Mouse (Mus musculus) heart, adult 8-10 months (tissue): Measurements from ENCODE around the gene Cd300c. TPM values are rescaled to one million over a fixed set of nuclear protein-coding genes. Genes with fewer than 3 reads are reported as not detected.

ENCODE experiments used
- total RNA-seq, 4 experiments: library from RNA; stranded (reverse); gene quantifications; 2 replicates each; pipeline ENCODE4 v1.2.4; 2022

Cd300c gene
- total RNA-seq, 4 experiments from 2014 or later: not detected

Other genes starting within 250 kb of the Cd300c start
- under 1 TPM in 1 of 4 experiments, not detected in 3; 0.47 TPM for gene Dnaic2, start 241.7 kb downstream of the Cd300c start, total RNA-seq
- gene Kif19a, start 203.8 kb downstream of the Cd300c start, total RNA-seq: under 1 TPM; 0.25 to 0.80 (median 0.42) TPM
- gene Btbd17, start 173.2 kb downstream of the Cd300c start, total RNA-seq: not detected
- not detected for gene Gpr142, start 170.2 kb downstream of the Cd300c start, total RNA-seq
- gene Gprc5c, start 118.0 kb downstream of the Cd300c start, total RNA-seq: 1 to 10 TPM; 7.3 to 9.6 (median 9.1) TPM
- gene Cd300a, start 79.1 kb downstream of the Cd300c start, total RNA-seq: 1 to 10 TPM in 1 of 4 experiments, under 1 TPM in 3; 0.38 to 1.6 (median 0.86) TPM
- 1 to 10 TPM in 2 of 4 experiments, under 1 TPM in 2; 0.38 to 1.2 (median 0.73) TPM for gene Cd300lb, start 34.8 kb downstream of the Cd300c start, total RNA-seq
- gene Cd300ld, start 20.8 kb upstream of the Cd300c start, total RNA-seq: 1 to 10 TPM; 1.2 to 2.0 (median 1.5) TPM
- 1 to 10 TPM; 1.1 to 1.6 (median 1.3) TPM for gene Cd300c2, start 32.7 kb upstream of the Cd300c start, total RNA-seq
- not detected for gene Cd300ld2, start 47.0 kb upstream of the Cd300c start, total RNA-seq
- 1 to 10 TPM in 1 of 4 experiments, not detected in 3; 1.8 TPM for gene Cd300ld4, start 57.9 kb upstream of the Cd300c start, total RNA-seq
- gene Cd300ld5, start 68.6 kb upstream of the Cd300c start, total RNA-seq: 1 to 10 TPM; 1.6 to 5.8 (median 2.9) TPM
- gene Cd300ld3, start 79.3 kb upstream of the Cd300c start, total RNA-seq: 1 to 10 TPM; 4.6 to 9.1 (median 7.4) TPM
- under 1 TPM; 0.25 to 0.40 (median 0.32) TPM for gene Cd300e, start 93.0 kb upstream of the Cd300c start, total RNA-seq
- 1 to 10 TPM in 1 of 4 experiments, under 1 TPM in 3; 0.34 to 1.0 (median 0.63) TPM for gene Rab37, start 122.3 kb upstream of the Cd300c start, total RNA-seq
- gene Cd300lf, start 164.8 kb upstream of the Cd300c start, total RNA-seq: under 1 TPM in 3 of 4 experiments, not detected in 1; 0.13 to 0.89 (median 0.22) TPM
- 1 to 10 TPM; 7.3 to 8.5 (median 8.5) TPM for gene Slc9a3r1, start 194.2 kb upstream of the Cd300c start, total RNA-seq
- 10 to 100 TPM in 1 of 4 experiments, 1 to 10 TPM in 3; 8.7 to 10.9 (median 9.1) TPM for gene Tmem104, start 218.3 kb upstream of the Cd300c start, total RNA-seq
- gene Nat9, start 218.7 kb upstream of the Cd300c start, total RNA-seq: 10 to 100 TPM; 25.0 to 34.9 (median 25.9) TPM